Mouse (Mus musculus) megakaryocyte, embryonic 14.5 days (primary cell): ENCODE measurements at regions not wholly inside any gene's neighbourhood (a gene's known extent, or its start where the extent isn't known, plus 50 kb on each side); places are given as distances from the start of the nearest gene placed in this dataset.
"Not testable (repeated sequence)": the region's sequence is repeated elsewhere in the genome, so short reads cannot be mapped to it uniquely, and the experiment has no call there.

ENCODE experiments used
- H3K27me3 ChIP-seq: replicated peaks from 2 replicates; pipeline ENCODE3; 2012; ENCODE audit warnings: inconsistent platforms
- H3K36me3 ChIP-seq: replicated peaks from 2 replicates; pipeline ENCODE3; 2012; ENCODE audit warnings: low read length, inconsistent platforms, mixed read lengths
- H3K4me1 ChIP-seq: 2 replicates; pipeline ENCODE4 v1.6.1; 2012; ENCODE audit warnings: inconsistent platforms
- H3K4me3 ChIP-seq: replicated peaks from 2 replicates; pipeline ENCODE3; 2012; ENCODE audit warnings: moderate library complexity, mild to moderate bottlenecking, inconsistent platforms
- H3K9me3 ChIP-seq: 2 replicates; pipeline ENCODE4 v1.6.1; 2012; ENCODE audit warnings: inconsistent platforms

- H3K4me1 ChIP-seq, H3K4me3 ChIP-seq, H3K9me3 ChIP-seq, H3K36me3 ChIP-seq, H3K27me3 ChIP-seq: not testable (repeated sequence)
Observed at GRCm38 (mm10) chr14:53723611-53724010, 530.3 kb downstream of the Dad1 start.

DNA sequence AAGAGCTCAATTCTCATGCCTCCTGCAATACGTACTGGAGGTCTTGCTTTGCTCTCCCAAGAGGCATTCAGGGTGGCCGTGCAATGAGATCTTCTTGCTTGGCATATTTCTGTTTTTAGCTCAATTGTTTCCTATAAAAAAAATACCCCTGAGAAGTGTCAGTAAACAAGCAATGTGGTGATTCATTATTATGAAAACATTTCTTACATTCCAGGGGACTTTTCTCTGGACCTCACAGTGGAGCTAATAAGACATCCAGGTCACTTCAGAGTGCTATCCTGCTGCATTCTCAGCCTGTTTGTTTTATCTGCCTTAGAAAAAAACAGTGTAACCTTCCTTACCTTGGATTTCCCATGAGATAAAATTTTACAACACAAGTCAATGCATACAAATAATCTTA, 532.0 kb downstream of the Dad1 start:
- not testable (repeated sequence) for H3K4me3 ChIP-seq

GRCm38 (mm10) chr14:53709627-53710026, 544.3 kb downstream of the Dad1 start:
- not testable (repeated sequence) for H3K4me3 ChIP-seq, H3K36me3 ChIP-seq, H3K27me3 ChIP-seq, H3K9me3 ChIP-seq
- peaks cover 11% of the 10 kb centered on the region; the same call in 1 of the 2 replicates for H3K4me1 ChIP-seq

More for the DNA sequence above, 532.0 kb downstream of the Dad1 start:
- not testable (repeated sequence) for H3K4me1 ChIP-seq, H3K27me3 ChIP-seq, H3K36me3 ChIP-seq, H3K9me3 ChIP-seq

- H3K4me3 ChIP-seq, H3K36me3 ChIP-seq, H3K9me3 ChIP-seq, H3K27me3 ChIP-seq, H3K4me1 ChIP-seq: not testable (repeated sequence)
Observed at GRCm38 (mm10) chr14:53704351-53704750, 549.6 kb downstream of the Dad1 start.

- H3K4me1 ChIP-seq, H3K9me3 ChIP-seq, H3K27me3 ChIP-seq, H3K36me3 ChIP-seq, H3K4me3 ChIP-seq: not testable (repeated sequence)
Observed at GRCm38 (mm10) chr14:53703593-53703992, 550.3 kb downstream of the Dad1 start.

GRCm38 (mm10) chr14:53684100-53684499, 569.8 kb downstream of the Dad1 start:
- not testable (repeated sequence) for H3K27me3 ChIP-seq, H3K36me3 ChIP-seq, H3K4me1 ChIP-seq, H3K4me3 ChIP-seq, H3K9me3 ChIP-seq

DNA sequence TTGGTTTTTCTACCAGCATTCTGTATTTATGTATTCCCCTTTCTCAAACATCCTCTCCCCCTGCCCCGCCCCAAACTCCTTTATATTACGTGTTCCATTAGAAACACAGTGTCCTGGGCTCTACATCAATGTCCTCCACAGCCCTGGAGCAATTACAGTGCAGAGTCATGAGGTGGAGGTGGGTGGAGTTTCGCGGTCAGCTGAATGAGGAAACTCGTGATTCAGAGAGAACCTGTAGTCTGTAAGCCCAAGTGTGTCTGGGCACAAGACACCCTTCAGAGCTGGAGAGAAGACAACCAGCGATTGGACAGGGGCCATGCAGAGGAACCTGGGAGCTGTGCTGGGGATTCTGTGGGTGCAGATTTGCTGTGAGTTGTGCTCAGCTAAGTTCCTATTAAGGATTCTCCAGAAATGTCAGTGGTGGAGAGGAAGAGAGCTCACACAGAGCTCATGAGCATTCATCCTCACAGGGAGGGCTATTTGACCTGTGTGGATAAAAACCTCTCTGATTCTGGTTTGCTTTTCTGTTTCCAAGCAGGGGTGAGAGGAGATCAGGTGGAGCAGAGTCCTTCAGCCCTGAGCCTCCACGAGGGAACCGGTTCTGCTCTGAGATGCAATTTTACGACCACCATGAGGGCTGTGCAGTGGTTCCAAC, 570.4 kb downstream of the Dad1 start:
- not testable (repeated sequence) for H3K36me3 ChIP-seq, H3K27me3 ChIP-seq, H3K4me1 ChIP-seq, H3K9me3 ChIP-seq
- peak overlapping the region; percentile 67 for H3K4me3 ChIP-seq

DNA sequence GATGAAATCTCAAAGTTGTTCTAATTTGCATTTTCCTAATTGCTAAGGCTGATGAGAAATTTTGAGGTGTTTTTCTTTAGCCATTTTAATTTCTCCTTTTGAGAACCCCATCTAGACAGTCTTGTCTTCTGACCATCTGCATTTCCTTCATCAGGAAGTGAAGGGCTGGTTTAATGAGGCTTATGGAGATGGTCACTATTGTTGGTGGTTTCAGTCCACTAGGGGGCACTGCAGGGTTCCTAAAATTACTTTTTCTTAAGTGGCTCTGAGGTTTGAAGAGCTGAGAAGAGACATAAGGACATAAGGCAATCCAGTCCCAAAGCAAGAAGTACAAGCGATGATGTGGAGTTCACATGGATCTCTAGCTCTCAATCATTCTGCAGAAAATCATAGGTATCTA, 571.2 kb downstream of the Dad1 start:
- H3K4me1 ChIP-seq, H3K4me3 ChIP-seq, H3K9me3 ChIP-seq, H3K36me3 ChIP-seq, H3K27me3 ChIP-seq: not testable (repeated sequence)

DNA sequence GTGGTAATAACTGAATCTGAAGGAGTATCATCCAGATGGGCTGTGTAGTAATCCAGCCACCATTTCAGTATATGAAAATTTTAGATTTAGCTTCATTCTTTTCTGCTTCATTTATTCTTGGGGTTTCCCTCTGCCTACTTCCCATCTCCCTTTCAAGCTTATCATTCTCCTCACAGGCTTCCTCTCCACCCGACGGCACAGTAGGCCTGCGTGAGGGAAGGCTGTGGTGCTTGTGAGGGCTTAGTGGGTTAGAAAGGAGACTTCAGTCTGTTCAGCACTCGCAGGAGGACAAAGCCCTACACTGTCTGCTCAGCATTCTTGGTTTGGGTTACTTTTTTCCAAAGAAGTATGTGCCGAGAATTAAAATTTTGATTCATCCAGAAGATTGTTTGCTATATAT, 572.6 kb downstream of the Dad1 start:
- H3K4me1 ChIP-seq, H3K9me3 ChIP-seq, H3K27me3 ChIP-seq, H3K4me3 ChIP-seq, H3K36me3 ChIP-seq: not testable (repeated sequence)

DNA sequence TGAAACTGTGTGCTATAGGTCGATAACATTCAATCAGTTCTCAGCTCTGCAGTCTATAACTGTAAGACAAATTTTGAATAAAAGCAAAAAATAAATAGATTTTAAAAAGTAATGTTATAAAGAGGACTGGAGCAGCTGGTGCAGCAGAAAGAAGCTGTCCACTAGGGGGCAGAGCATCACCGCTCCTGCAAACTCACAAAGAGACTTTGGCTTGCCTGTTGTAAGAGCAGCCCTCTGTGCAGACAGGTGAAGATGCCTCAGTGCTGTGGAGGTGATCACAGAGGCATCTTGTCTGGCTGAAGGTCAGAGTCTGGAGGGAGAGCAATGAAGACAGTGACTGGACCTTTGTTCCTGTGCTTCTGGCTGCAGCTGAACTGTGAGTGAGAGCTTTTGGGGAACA, 588.2 kb downstream of the Dad1 start:
- H3K4me3 ChIP-seq, H3K4me1 ChIP-seq, H3K36me3 ChIP-seq, H3K9me3 ChIP-seq, H3K27me3 ChIP-seq: not testable (repeated sequence)

- not testable (repeated sequence) for H3K27me3 ChIP-seq, H3K9me3 ChIP-seq
Observed at GRCm38 (mm10) chr14:53662700-53663355, 591.1 kb downstream of the Dad1 start.

GRCm38 (mm10) chr14:53654669-53655068, 599.2 kb downstream of the Dad1 start:
- not testable (repeated sequence) for H3K9me3 ChIP-seq, H3K4me3 ChIP-seq, H3K4me1 ChIP-seq, H3K27me3 ChIP-seq, H3K36me3 ChIP-seq

More at GRCm38 (mm10) chr14:53662700-53663355, 591.1 kb downstream of the Dad1 start:
- not testable (repeated sequence) for H3K36me3 ChIP-seq, H3K4me1 ChIP-seq, H3K4me3 ChIP-seq

DNA sequence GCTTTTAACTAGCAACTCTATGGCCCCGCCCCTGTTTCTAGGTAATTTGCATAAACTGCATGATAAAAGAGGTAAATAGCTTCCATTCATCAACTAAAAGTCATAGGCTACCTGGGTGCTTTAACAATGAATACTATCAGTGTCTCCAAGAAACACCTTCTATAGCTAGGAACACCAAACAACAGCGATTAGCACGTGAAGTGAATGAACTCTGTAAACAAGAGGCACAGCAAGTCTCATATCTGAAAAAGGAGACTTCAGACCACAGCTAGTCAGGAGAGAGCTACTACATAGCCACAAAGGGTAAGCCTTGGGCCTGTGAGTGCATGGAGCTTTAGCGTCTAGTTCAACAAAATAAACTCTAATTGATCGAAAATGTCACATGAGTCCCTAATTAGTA, 602.8 kb downstream of the Dad1 start:
- not testable (repeated sequence) for H3K4me3 ChIP-seq, H3K27me3 ChIP-seq, H3K36me3 ChIP-seq, H3K9me3 ChIP-seq, H3K4me1 ChIP-seq

DNA sequence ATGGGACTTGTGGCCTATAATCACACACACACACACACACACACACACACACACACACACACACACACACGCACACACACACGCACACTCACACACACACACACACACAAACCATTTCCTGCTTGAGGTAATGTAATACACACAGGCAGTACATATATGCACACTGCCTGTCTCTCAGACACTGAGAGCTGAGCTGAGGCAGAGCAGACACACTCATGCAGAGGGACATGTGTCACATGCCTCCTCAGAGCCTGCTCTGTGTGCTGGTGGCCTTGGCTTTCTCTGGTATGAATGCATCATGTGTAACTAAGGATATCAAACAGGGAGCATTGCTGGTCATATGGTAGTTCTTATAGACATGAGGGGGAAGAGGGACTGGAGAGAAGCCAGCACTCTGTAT, 604.7 kb downstream of the Dad1 start:
- not testable (repeated sequence) for H3K27me3 ChIP-seq, H3K36me3 ChIP-seq, H3K9me3 ChIP-seq, H3K4me1 ChIP-seq, H3K4me3 ChIP-seq

DNA sequence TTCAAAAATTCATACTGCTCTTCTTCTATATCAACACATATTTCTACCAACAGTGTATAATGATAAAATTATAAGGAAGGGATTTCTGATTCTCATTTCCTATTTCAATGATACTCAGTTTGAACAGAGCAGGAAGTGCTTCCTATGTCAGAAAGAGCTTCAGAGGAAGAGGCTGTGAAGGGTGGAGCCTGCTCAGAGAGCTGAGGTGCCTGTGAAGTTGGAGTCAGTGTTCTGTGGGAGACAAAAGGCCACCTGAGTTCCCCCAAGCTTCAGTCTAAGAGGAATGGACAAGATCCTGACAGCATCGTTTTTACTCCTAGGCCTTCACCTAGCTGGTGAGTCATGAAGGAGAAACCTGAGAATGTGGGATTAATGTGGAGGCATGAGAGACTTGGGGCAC, 613.5 kb downstream of the Dad1 start:
- H3K27me3 ChIP-seq, H3K4me1 ChIP-seq, H3K9me3 ChIP-seq, H3K36me3 ChIP-seq, H3K4me3 ChIP-seq: not testable (repeated sequence)

- not testable (repeated sequence) for H3K4me3 ChIP-seq, H3K27me3 ChIP-seq, H3K36me3 ChIP-seq, H3K9me3 ChIP-seq
- H3K4me1 ChIP-seq = peaks cover 12% of the 10 kb centered on the region
Observed at GRCm38 (mm10) chr14:53637664-53638063, 616.2 kb downstream of the Dad1 start.

DNA sequence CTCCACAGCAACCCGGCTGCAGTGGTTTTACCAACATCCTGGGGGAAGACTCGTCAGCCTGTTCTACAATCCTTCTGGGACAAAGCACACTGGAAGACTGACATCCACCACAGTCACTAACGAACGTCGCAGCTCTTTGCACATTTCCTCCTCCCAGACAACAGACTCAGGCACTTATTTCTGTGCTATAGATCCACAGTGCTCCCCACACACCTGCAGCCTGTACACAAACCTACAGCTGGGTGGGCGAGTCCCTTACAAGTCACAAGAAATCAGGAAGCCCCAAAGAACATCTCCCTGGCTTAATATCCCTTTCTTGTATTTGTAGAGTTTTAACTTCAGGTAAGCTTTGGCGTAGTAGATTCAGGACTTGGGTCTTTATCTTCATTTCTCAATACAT, 618.7 kb downstream of the Dad1 start:
- not testable (repeated sequence) for H3K9me3 ChIP-seq, H3K4me3 ChIP-seq, H3K36me3 ChIP-seq, H3K27me3 ChIP-seq
- peaks cover 12% of the 10 kb centered on the region for H3K4me1 ChIP-seq
